Mouse (Mus musculus): Measurements from ENCODE around the gene Bfsp2. TPM values are rescaled to one million over a fixed set of nuclear protein-coding genes. Genes with fewer than 3 reads are reported as not detected.

Bfsp2 gene
- polyA plus RNA-seq, 1 experiment from 2014 or later: 0.96 TPM

- DNase-seq (ENCODE audit: low spot score) (no peak), ATAC-seq (replicated peaks; ENCODE audit: low FRiP score, low read depth) (no peak)
- no peak for TF ChIP-seq CTCF (IDR thresholded peaks at IDR 0.05; ENCODE audit: low read depth)
- H3K4me3 ChIP-seq (replicated peaks; ENCODE audit: low read depth, low read length): no peak overlapping the region
- no peaks in the 10 kb centered on the region for H3K9me3 ChIP-seq (replicated peaks; ENCODE audit: low read length)
- no peaks in the 10 kb centered on the region for H3K36me3 ChIP-seq (ENCODE audit: insufficient read depth, low read length)
- WGBS: 28% methylated on average over 1 of the region's 1 CpGs
- no peaks in the 10 kb centered on the region for H3K27me3 ChIP-seq (ENCODE audit: insufficient read depth, low read length)
- H3K4me2 ChIP-seq (ENCODE audit: low read length): no peak overlapping the region
- H3K9ac ChIP-seq (ENCODE audit: low read depth, low read length): no peak overlapping the region
- H3K4me1 ChIP-seq (replicated peaks; ENCODE audit: insufficient read depth, low read length): no peaks in the 10 kb centered on the region
- no peak overlapping the region for H3K27ac ChIP-seq
Observed at GRCm38 (mm10) chr9:103465293-103465692, 14.9 kb downstream of the Bfsp2 start.

- Histone ChIP-seq H3K4me3 (replicated peaks; ENCODE audit: low read depth, low read length) (no peak overlapping the region), H3K9ac (ENCODE audit: low read depth, low read length) (no peak overlapping the region)
Observed at GRCm38 (mm10) chr9:103463833-103464232, 16.4 kb downstream of the Bfsp2 start.

GRCm38 (mm10) chr9:103459839-103460238 is 20.4 kb downstream of the Bfsp2 start:
- DNase-seq (ENCODE audit: low spot score) (no peak), ATAC-seq (replicated peaks; ENCODE audit: low FRiP score, low read depth) (no peak)
- 51% methylated on average over 2 of the region's 2 CpGs for WGBS
- Histone ChIP-seq H3K27me3 (ENCODE audit: insufficient read depth, low read length) (no peaks in the 10 kb centered on the region), H3K9me3 (replicated peaks; ENCODE audit: low read length) (no peaks in the 10 kb centered on the region), H3K4me1 (replicated peaks; ENCODE audit: insufficient read depth, low read length) (no peaks in the 10 kb centered on the region), H3K27ac (no peak overlapping the region), H3K36me3 (ENCODE audit: insufficient read depth, low read length) (no peaks in the 10 kb centered on the region), H3K9ac (ENCODE audit: low read depth, low read length) (no peak overlapping the region), H3K4me3 (replicated peaks; ENCODE audit: low read depth, low read length) (no peak overlapping the region), H3K4me2 (ENCODE audit: low read length) (no peak overlapping the region)
- TF ChIP-seq CTCF (IDR thresholded peaks at IDR 0.05; ENCODE audit: low read depth): no peak

More at GRCm38 (mm10) chr9:103463833-103464232, 16.4 kb downstream of the Bfsp2 start:
- Histone ChIP-seq H3K27me3 (ENCODE audit: insufficient read depth, low read length) (no peaks in the 10 kb centered on the region), H3K27ac (no peak overlapping the region), H3K36me3 (ENCODE audit: insufficient read depth, low read length) (no peaks in the 10 kb centered on the region), H3K4me1 (replicated peaks; ENCODE audit: insufficient read depth, low read length) (no peaks in the 10 kb centered on the region), H3K4me2 (ENCODE audit: low read length) (no peak overlapping the region), H3K9me3 (replicated peaks; ENCODE audit: low read length) (no peaks in the 10 kb centered on the region)
- DNase-seq (ENCODE audit: low spot score) (no peak), ATAC-seq (replicated peaks; ENCODE audit: low FRiP score, low read depth) (no peak)
- TF ChIP-seq CTCF (IDR thresholded peaks at IDR 0.05; ENCODE audit: low read depth): no peak
- 78% methylated on average over 6 of the region's 6 CpGs for WGBS

GRCm38 (mm10) chr9:103459307-103459706 is 20.9 kb downstream of the Bfsp2 start:
- H3K4me1 ChIP-seq (replicated peaks; ENCODE audit: insufficient read depth, low read length): no peaks in the 10 kb centered on the region
- no peak overlapping the region for H3K4me3 ChIP-seq (replicated peaks; ENCODE audit: low read depth, low read length)
- no peaks in the 10 kb centered on the region for H3K36me3 ChIP-seq (ENCODE audit: insufficient read depth, low read length)
- H3K4me2 ChIP-seq (ENCODE audit: low read length): no peak overlapping the region
- DNase-seq (ENCODE audit: low spot score) (no peak), ATAC-seq (replicated peaks; ENCODE audit: low FRiP score, low read depth) (no peak)
- WGBS: 82% methylated on average over 1 of the region's 1 CpGs
- TF ChIP-seq CTCF (IDR thresholded peaks at IDR 0.05; ENCODE audit: low read depth): no peak
- H3K9me3 ChIP-seq (replicated peaks; ENCODE audit: low read length): no peaks in the 10 kb centered on the region
- no peak overlapping the region for H3K27ac ChIP-seq
- no peak overlapping the region for H3K9ac ChIP-seq (ENCODE audit: low read depth, low read length)
- H3K27me3 ChIP-seq (ENCODE audit: insufficient read depth, low read length): no peaks in the 10 kb centered on the region

- Histone ChIP-seq H3K4me1 (replicated peaks; ENCODE audit: insufficient read depth, low read length) (no peaks in the 10 kb centered on the region), H3K4me2 (ENCODE audit: low read length) (no peak overlapping the region), H3K27ac (no peak overlapping the region), H3K9ac (ENCODE audit: low read depth, low read length) (no peak overlapping the region), H3K36me3 (ENCODE audit: insufficient read depth, low read length) (no peaks in the 10 kb centered on the region), H3K9me3 (replicated peaks; ENCODE audit: low read length) (no peaks in the 10 kb centered on the region), H3K27me3 (ENCODE audit: insufficient read depth, low read length) (no peaks in the 10 kb centered on the region), H3K4me3 (replicated peaks; ENCODE audit: low read depth, low read length) (no peak overlapping the region)
- WGBS: 72% methylated on average over 6 of the region's 6 CpGs
- ATAC-seq (replicated peaks; ENCODE audit: low FRiP score, low read depth): no peak
- DNase-seq (ENCODE audit: low spot score): no peak
- no peak for TF ChIP-seq CTCF (IDR thresholded peaks at IDR 0.05; ENCODE audit: low read depth)
Observed at GRCm38 (mm10) chr9:103449651-103450050, 30.6 kb downstream of the Bfsp2 start.

DNA sequence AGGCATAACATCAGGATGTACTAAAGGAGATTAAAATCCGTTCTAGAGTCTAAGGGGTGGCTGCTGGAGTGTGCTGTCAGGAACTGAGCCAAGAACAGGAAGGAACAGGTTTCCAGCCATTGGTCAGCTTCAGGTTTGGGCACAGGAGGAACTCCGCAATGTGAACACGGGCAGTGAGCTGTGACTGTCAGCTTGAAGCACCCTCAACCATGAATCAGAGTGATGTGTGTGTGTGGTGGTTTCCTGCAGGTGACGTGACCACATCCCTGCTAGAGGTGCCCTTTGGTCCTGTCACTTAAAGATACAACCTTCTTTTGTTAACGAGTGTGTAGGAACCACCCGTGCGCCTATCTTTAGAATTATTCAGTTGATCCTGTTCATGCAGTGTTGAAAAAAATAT is 31.1 kb downstream of the Bfsp2 start:
- Histone ChIP-seq H3K27ac (no peak overlapping the region), H3K27me3 (ENCODE audit: insufficient read depth, low read length) (no peaks in the 10 kb centered on the region), H3K9ac (ENCODE audit: low read depth, low read length) (no peak overlapping the region), H3K4me2 (ENCODE audit: low read length) (no peak overlapping the region), H3K4me3 (replicated peaks; ENCODE audit: low read depth, low read length) (no peak overlapping the region), H3K4me1 (replicated peaks; ENCODE audit: insufficient read depth, low read length) (no peaks in the 10 kb centered on the region), H3K9me3 (replicated peaks; ENCODE audit: low read length) (no peaks in the 10 kb centered on the region), H3K36me3 (ENCODE audit: insufficient read depth, low read length) (no peaks in the 10 kb centered on the region)
- peak; percentile 78 for ATAC-seq (replicated peaks; ENCODE audit: low FRiP score, low read depth)
- no peak for TF ChIP-seq CTCF (IDR thresholded peaks at IDR 0.05; ENCODE audit: low read depth)
- 29% methylated on average over 7 of the region's 7 CpGs for WGBS
- DNase-seq (ENCODE audit: low spot score): peak; percentile 33

DNA sequence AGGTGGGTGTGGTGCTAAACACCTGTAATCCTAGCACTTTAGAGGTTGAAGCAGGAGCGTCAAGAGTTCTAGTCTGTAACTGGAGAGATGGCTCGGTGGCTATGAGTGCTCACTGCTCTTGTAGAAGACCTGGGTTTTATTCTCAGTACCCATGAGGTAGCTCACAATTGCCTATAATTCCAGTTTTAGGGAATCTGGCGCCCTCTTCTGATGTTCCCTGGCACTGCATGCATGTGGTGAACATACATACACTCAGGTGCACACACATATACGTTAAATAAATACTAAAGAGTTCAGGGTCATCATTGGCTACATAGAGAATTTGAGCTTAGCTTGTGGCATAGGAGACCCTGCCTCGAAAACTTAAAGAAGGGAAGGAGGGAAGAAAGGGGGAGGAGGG is 35.6 kb downstream of the Bfsp2 start:
- DNase-seq (ENCODE audit: low spot score): no peak
- ATAC-seq (replicated peaks; ENCODE audit: low FRiP score, low read depth): no peak
- Histone ChIP-seq H3K4me1 (replicated peaks; ENCODE audit: insufficient read depth, low read length) (peaks cover 13% of the 10 kb centered on the region), H3K4me3 (replicated peaks; ENCODE audit: low read depth, low read length) (no peak overlapping the region), H3K27me3 (ENCODE audit: insufficient read depth, low read length) (no peaks in the 10 kb centered on the region), H3K9ac (ENCODE audit: low read depth, low read length) (no peak overlapping the region), H3K9me3 (replicated peaks; ENCODE audit: low read length) (no peaks in the 10 kb centered on the region), H3K27ac (no peak overlapping the region), H3K36me3 (ENCODE audit: insufficient read depth, low read length) (no peaks in the 10 kb centered on the region), H3K4me2 (ENCODE audit: low read length) (no peak overlapping the region)
- peak; percentile 16; the same call in 1 of the 2 replicates for TF ChIP-seq CTCF (IDR thresholded peaks at IDR 0.05; ENCODE audit: low read depth)
- 92% methylated on average over 5 of the region's 5 CpGs for WGBS

Measured in kidney, postnatal 0 days (tissue).